Mouse (Mus musculus) thymus, postnatal 25 days (tissue): Measurements from ENCODE around the gene Rab11a.
A peak's percentile ranks its signal among the peaks of the same experiment; 100 is the strongest.

Experiments
- DNase-seq: peaks from one replicate; pipeline ENCODE4 v3.0.0; 2022

Gene Rab11a

GRCm38 (mm10) chr9:64691176-64691575 lies 46.4 kb downstream of the Rab11a start:
- peak; percentile 11 for DNase-seq

DNA sequence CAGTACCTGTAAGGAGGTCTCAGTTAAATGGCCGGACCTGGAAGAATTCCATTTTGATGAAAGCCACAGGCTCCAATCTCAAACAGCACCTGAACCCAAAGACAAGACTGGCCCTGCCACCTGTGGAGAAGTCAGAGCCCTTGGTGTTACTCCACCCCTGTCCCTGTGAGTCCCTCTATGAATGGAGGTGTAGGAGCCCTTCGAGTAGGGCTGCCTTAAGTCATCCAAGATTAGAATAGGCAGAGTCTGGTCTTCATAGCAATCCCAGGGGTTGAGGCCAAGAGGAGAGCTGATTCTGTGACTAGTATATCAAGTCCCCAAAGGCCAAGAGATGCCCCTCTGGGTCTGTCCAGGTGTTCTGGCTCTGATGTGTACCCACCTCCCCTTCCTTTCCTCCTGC lies 46.8 kb downstream of the Rab11a start:
- no peak for DNase-seq

DNA sequence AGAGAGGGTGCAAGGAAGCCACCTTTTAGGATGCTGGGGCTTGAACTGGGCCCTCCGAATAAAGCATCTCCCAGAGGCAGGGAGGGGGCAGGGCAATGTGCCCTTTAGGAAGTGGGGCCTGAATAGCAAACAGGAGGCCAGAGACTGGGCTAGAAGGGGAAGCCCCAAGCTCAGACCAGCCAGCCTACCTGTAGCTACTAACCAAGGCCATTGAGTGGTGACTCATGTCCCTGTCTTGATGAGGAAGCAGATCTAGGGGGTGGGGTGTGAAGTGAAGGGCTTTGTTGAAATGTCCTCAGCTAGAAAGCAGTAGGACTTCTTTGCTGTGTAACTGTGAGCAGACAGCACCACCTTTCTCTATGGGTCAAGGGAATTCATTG lies 49.6 kb downstream of the Rab11a start:
- no peak for DNase-seq

DNA sequence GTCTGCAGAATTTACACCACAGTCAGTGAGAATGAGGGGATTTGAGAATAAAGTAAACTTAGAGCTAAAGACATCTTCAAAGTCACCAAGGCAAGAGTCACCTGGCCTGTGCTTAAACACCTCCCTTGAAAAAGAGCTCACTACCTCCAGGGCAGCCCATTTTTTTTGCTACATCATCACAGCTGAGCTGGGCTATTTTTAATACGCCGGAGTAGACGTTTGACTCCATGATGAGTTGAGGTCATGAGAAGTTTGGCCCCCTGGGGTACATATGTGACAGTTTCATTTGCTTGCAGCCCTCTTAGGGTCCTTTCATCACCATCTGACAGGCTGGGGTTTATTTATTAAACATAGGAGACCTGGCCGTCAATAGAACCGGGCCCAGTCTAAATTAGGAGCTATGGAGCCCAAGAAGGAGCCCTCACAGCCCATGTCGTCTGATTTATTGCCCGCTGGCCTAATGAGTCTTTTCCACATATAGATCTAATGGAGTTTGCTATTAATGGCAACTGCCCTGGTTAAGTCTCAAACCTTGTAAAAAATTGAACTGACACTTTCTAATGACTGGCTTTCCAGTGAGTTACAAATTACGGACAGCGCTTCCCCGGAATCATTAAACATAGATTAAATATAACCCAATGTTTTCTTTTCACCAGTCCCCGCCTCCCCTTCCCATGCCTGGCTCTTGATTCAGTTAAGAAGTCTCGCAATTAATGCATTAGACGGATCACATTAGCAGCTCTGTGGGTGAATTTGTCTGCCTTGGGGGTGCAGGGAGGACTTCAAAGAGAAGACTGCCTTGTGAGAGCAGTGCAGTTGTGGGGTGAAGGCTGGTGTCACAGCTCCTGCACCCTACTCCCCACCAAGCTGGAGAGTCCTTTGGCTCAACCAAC lies 50.2 kb downstream of the Rab11a start:
- no peak for DNase-seq

DNA sequence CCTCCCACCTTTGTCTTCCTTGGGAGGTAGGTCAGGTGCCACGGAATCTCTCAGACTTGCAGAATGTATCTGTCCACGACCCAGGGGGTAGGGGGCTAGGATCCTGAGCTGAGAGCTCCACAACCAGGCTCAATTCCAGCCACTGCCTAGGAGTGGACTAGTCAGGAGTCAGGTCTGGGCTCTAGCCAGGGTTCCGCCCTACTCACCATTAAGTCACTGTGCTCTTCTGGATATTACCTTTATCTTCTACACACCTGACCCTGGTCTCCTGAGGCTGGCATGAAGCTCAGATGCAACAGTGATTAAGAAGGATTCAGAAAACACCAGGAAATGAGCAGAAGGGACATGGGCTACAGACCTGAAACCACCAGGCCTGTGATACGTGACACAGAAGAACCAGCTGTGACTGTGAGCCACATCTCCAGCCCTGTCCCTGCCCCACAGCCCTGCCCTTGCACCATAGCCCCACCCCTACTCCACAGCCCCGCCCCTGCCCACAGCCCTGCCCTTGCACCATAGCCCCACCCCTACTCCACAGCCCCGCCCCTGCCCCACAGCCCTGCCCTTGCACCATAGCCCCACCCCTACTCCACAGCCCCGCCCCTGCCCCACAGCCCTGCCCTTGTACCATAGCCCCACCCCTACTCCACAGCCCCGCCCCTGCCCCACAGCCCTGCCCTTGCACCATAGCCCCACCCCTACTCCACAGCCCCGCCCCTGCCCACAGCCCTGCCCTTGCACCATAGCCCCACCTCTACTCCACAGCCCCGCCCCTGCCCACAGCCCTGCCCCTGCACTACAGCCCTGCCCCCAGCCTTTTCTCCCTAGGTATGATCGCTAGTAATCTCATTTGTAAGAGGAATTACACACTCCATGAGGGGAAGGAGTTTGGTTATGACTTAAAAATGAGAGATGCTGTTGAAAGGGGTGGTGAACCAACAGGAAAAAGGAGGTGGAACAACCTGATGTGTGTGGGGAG lies 65.9 kb downstream of the Rab11a start:
- peak; percentile 8 for DNase-seq

- no peak for DNase-seq
Measured at GRCm38 (mm10) chr9:64668001-64668400, 69.6 kb downstream of the Rab11a start.

DNA sequence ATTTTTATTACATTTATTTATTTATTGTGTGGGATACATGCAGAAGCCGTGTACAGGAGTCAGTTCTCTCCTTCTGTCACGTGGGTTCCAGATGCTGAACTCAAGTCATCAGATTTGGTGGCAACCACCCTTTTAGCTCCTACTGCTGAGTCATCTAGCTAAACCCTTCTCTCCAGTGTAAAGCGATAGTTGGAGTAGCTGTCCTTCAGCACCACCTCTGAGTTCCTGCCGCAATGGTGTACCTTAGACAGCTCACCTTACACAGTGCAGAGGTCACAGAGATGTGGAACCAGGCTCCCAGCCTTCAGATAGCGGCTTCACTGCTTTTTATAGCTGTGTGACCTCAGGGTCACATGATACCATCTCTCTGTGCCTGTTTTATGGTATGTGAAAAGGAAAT lies 70.0 kb downstream of the Rab11a start:
- peak; percentile 4 for DNase-seq

- peak; percentile 4 for DNase-seq
Measured at GRCm38 (mm10) chr9:64666549-64666948, 71.0 kb downstream of the Rab11a start.
